Mouse (Mus musculus): ENCODE data around the gene Por.
A peak's percentile ranks its signal among the peaks of the same experiment; 100 is the strongest.

The Por gene

DNA sequence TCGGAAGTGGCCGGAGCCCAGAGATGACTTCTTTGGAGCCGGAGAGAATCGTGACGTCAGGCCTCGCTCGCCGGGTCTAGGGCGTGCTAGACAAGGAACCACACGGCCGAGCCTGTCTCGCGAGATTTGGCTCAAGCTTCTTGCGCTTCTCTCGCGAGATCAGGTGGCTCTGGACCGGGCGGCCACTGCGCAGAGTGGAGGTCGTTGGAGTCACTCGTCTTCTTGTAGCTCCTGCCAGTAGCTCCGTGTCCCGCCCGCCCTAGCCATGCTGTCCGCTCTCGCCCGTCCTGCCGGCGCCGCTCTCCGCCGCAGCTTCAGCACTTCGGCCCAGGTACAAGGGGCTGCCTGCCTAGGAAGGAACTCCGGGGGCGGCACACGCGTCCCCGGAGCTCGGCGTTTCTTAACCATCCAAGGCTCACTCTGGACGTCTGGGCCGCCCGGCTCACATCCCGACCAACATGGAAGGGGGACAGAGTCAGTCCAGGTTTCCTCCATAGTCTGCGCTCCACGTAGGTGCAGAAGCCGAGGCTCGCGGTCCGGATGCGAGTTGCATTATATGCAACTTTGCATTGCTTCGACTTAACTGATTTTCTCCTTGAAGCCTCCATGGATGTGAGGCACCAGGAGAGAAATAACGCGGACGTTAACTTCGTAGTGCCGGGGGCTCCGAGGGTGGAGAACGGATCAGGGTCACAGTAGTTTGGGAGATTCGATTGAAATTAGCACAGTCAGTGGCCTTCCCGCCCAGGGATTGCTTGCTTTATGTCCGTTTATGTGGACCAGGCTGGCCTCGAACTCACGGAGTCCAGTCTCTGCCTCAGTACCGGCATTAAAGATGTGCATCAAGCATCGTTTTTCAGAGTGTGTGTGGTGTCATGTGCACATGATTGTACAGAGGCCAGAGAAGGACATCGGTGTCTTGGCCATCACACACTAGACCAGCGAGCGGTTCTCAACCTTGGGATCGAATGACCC, 108.9 kb downstream of the Por start, which contains the start of gene Mdh2:
Gene Mdh2 (plus strand): TSS at position 10 of the 975 bp plus-strand sequence.
- DNase-seq = peak; percentile 98 to 100

GRCm38 (mm10) chr5:135780331-135780730, 110.5 kb downstream of the Por start:
- no peak for DNase-seq

GRCm38 (mm10) chr5:135782901-135783300, 113.1 kb downstream of the Por start:
- no peak for DNase-seq
